29 mouse cellular contexts compared by ENCODE assay signal in genomic region chr14:24781674-24782073, GRCm38 (mm10).
DNase-seq lines count a peak whose midpoint lies in the region; TF ChIP-seq lines count a peak whose summit lies in the region.
"Had no signal": no experiment of that assay in that cellular context is flagged by ENCODE, and none has a peak within 500 bp of the region (broad histone marks: within the 10 kb centered on the region; RNA-seq: fewer than 3 reads in every experiment).

No protein-coding gene starts in this region.

- H3K4me1 ChIP-seq in cerebellum, adult 2 months (ENCODE audit: control insufficient read depth, insufficient read depth, low read length), result peaks cover 17% of the 10 kb centered on the region
- H3K4me1 ChIP-seq in testis, adult 2 months (ENCODE audit: control insufficient read depth, insufficient read depth, low read length), result peaks cover 12% of the 10 kb centered on the region

- TF ChIP-seq POLR2A in cerebellum, adult 2 months (IDR thresholded peaks at IDR 0.05; ENCODE audit: borderline replicate concordance, insufficient read depth, low read length), result no peak
- TF ChIP-seq POLR2A in testis, adult 2 months (IDR thresholded peaks at IDR 0.05; ENCODE audit: control insufficient read depth, low read depth, low read length), result no peak

- no peak for TF ChIP-seq CTCF in cerebellum, adult 2 months (IDR thresholded peaks at IDR 0.05; ENCODE audit: borderline replicate concordance, insufficient read depth, low read depth, low read length)
- no peak for TF ChIP-seq CTCF in testis, adult 2 months (IDR thresholded peaks at IDR 0.05; ENCODE audit: control insufficient read depth, insufficient read depth, insufficient replicate concordance, low read depth, low read length)

- H3K27me3 ChIP-seq in cerebellum, adult 2 months (ENCODE audit: control insufficient read depth, insufficient read depth, low read length), result no peaks in the 10 kb centered on the region
- H3K27me3 ChIP-seq in testis, adult 2 months (ENCODE audit: control insufficient read depth, insufficient read depth, low read length), result no peaks in the 10 kb centered on the region
- H3K27me3 ChIP-seq: heart, embryonic 12.5 days; limb, embryonic 15.5 days; liver, embryonic 13.5 days; neural tube, embryonic 15.5 days had no signal

- no peaks in the 10 kb centered on the region for H3K36me3 ChIP-seq in testis, adult 2 months (ENCODE audit: control insufficient read depth, insufficient read depth, low read length)
- H3K36me3 ChIP-seq: heart, embryonic 12.5 days; limb, embryonic 10.5 days; limb, embryonic 15.5 days; liver, embryonic 13.5 days; neural tube, embryonic 15.5 days had no signal

- 97% methylated on average over 3 of the region's 3 CpGs for WGBS in cerebellum, adult 2 months

- H3K4me3 ChIP-seq in cerebellum, adult 2 months (replicated peaks; ENCODE audit: insufficient read depth, low read depth, low read length), result no peak overlapping the region
- H3K4me3 ChIP-seq in testis, adult 2 months (ENCODE audit: control insufficient read depth, low read depth, low read length), result peak overlapping the region; percentile 41
- H3K4me3 ChIP-seq: erythroblast, embryonic 14.5 days; gastrocnemius, adult 2 months; heart, adult 2 months; heart, embryonic 12.5 days; limb, embryonic 10.5 days; limb, embryonic 15.5 days; liver, embryonic 13.5 days; neural tube, embryonic 15.5 days had no signal

- H3K27ac ChIP-seq in cerebellum, adult 2 months (ENCODE audit: insufficient read depth, low read length), result no peak overlapping the region
- no peak overlapping the region for H3K27ac ChIP-seq in testis, adult 2 months (ENCODE audit: control insufficient read depth, insufficient read depth, low read depth, low read length)
- H3K27ac ChIP-seq: gastrocnemius, adult 2 months; heart, adult 2 months; hindbrain, postnatal 0 days; limb, embryonic 10.5 days; limb, embryonic 15.5 days; liver, embryonic 13.5 days; neural tube, embryonic 15.5 days had no signal

- peak; percentile 28 to 38 for DNase-seq in cerebellum, postnatal 10 days
- no peak for DNase-seq in cerebellum, adult 2 months
- no peak for DNase-seq in testis, postnatal 10 days (ENCODE audit: low spot score)
- DNase-seq in ZHBTc4 (ENCODE audit: low read depth, low spot score), result peak; percentile 21
- DNase-seq in yolk sac, embryonic 10.5 days (ENCODE audit: low spot score), result no peak
- DNase-seq in gastrocnemius, postnatal 10 days, result no peak
- DNase-seq: adrenal gland, adult 8-10 months; cerebellum, adult 11 months; cerebellum, adult 9-11 months; gastrocnemius, adult 2 months; heart, adult 2 months; heart, postnatal 4 days; kidney, adult 9 months; kidney, postnatal 10 days; layer of hippocampus, postnatal 36 days; liver, embryonic 13.5 days; lung, adult 18-20 months; lung, postnatal 4 days; midbrain, embryonic 14.5 days; retina, postnatal 1 day; right cerebral cortex, postnatal 25 days; spleen, adult 18-20 months had no signal

Comparison
In these comparisons a context has a peak if more than half of its experiments do, and no peak if none do; other contexts are left out.
1. DNase-seq: peak in cerebellum, postnatal 10 days (2 of 2) and ZHBTc4 (single experiment); none in cerebellum, adult 2 months (0 of 2), testis, postnatal 10 days (single experiment), yolk sac, embryonic 10.5 days (single experiment) and gastrocnemius, postnatal 10 days (single experiment).